Mouse (Mus musculus): ENCODE results near the gene Coq4.
"Not testable (repeated sequence)": the region's sequence is repeated elsewhere in the genome, so short reads cannot be mapped to it uniquely, and the experiment has no call there.

Gene Coq4

GRCm38 (mm10) chr2:29787104-29787917 is at the start of gene Coq4:
Coq4 (plus strand) TSS chr2:29787493.
- DNase-seq (ENCODE audit: low read depth, low spot score), result peak; percentile 85

GRCm38 (mm10) chr2:29738799-29739198 is 48.5 kb upstream of the Coq4 start:
- no peak for DNase-seq (ENCODE audit: low read depth, low spot score)

- no peak for DNase-seq (ENCODE audit: low read depth, low spot score)
Measured at GRCm38 (mm10) chr2:29739368-29739767, 47.9 kb upstream of the Coq4 start.

- no peak for DNase-seq (ENCODE audit: low read depth, low spot score)
Measured at GRCm38 (mm10) chr2:29741207-29741606, 46.1 kb upstream of the Coq4 start.

GRCm38 (mm10) chr2:29744256-29744655 is 43.0 kb upstream of the Coq4 start:
- no peak for DNase-seq (ENCODE audit: low read depth, low spot score)

GRCm38 (mm10) chr2:29747188-29747782 is 40.0 kb upstream of the Coq4 start:
- DNase-seq (ENCODE audit: low read depth, low spot score), result no peak

- DNase-seq (ENCODE audit: low read depth, low spot score), result no peak
Measured at GRCm38 (mm10) chr2:29747852-29748251, 39.4 kb upstream of the Coq4 start.

- DNase-seq (ENCODE audit: low read depth, low spot score), result no peak
Measured at GRCm38 (mm10) chr2:29748499-29748898, 38.8 kb upstream of the Coq4 start.

- DNase-seq (ENCODE audit: low read depth, low spot score), result no peak
Measured at GRCm38 (mm10) chr2:29751497-29751896, 35.8 kb upstream of the Coq4 start, which contains the start of gene Gm13420. Gm13420 (minus strand) TSS chr2:29751685.

- DNase-seq (ENCODE audit: low read depth, low spot score), result no peak
Measured at GRCm38 (mm10) chr2:29752397-29752796, 34.9 kb upstream of the Coq4 start.

GRCm38 (mm10) chr2:29755693-29756092 is 31.6 kb upstream of the Coq4 start:
- no peak for DNase-seq (ENCODE audit: low read depth, low spot score)

GRCm38 (mm10) chr2:29764831-29765230 is 22.5 kb upstream of the Coq4 start:
- DNase-seq (ENCODE audit: low read depth, low spot score), result peak; percentile 56

- DNase-seq (ENCODE audit: low read depth, low spot score), result no peak
Measured at GRCm38 (mm10) chr2:29767976-29768709, 19.1 kb upstream of the Coq4 start.

- no peak for DNase-seq (ENCODE audit: low read depth, low spot score)
Measured at GRCm38 (mm10) chr2:29768901-29769300, 18.4 kb upstream of the Coq4 start.

- no peak for DNase-seq (ENCODE audit: low read depth, low spot score)
Measured at GRCm38 (mm10) chr2:29770162-29770561, 17.1 kb upstream of the Coq4 start.

- DNase-seq (ENCODE audit: low read depth, low spot score), result no peak
Measured at GRCm38 (mm10) chr2:29771611-29772461, 15.5 kb upstream of the Coq4 start.

- no peak for DNase-seq (ENCODE audit: low read depth, low spot score)
Measured at GRCm38 (mm10) chr2:29773323-29773722, 14.0 kb upstream of the Coq4 start.

GRCm38 (mm10) chr2:29781256-29781655 is 6.0 kb upstream of the Coq4 start:
- DNase-seq (ENCODE audit: low read depth, low spot score), result not testable (repeated sequence)

GRCm38 (mm10) chr2:29784290-29784689 is 3.0 kb upstream of the Coq4 start:
- DNase-seq (ENCODE audit: low read depth, low spot score), result no peak

- DNase-seq (ENCODE audit: low read depth, low spot score), result peak; percentile 56
Measured at GRCm38 (mm10) chr2:29787937-29788681, 816 bp downstream of the Coq4 start, which contains the start of gene Trub2. Trub2 (minus strand) TSS chr2:29788502.
